ENCODE assay signal across 1 mouse cellular context in the genomic region with DNA sequence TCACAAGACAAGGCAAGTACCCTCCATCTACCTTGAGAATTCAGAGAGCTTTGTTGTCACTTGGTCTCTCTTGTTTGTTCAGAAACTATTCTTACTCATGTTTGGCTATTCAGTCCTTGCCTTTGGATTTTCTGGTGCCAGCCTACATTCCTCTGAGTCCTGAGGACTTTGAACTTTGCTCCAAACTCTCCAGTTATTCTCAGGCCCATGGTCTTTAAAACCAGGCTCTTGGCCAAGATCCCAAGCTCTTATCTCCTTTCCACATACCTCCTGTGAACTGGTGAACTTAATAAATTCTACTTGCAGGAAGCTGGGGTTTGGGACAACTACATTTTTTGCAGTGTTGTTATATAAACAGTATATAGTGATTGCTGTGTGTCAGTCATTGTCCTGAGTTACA.
TF ChIP-seq lines count a peak whose summit lies in the region.

No protein-coding gene starts in this region.

TF ChIP-seq in MEL, 35 proteins besides CTCF, POLR2A, EP300 and RAD21 (continued from another document):
- TF ChIP-seq HCFC1 (IDR thresholded peaks at IDR 0.05; ENCODE audit: low read depth, low read length): no peak
